Mouse (Mus musculus): Measurements from ENCODE around the gene Rtbdn.

DNA sequence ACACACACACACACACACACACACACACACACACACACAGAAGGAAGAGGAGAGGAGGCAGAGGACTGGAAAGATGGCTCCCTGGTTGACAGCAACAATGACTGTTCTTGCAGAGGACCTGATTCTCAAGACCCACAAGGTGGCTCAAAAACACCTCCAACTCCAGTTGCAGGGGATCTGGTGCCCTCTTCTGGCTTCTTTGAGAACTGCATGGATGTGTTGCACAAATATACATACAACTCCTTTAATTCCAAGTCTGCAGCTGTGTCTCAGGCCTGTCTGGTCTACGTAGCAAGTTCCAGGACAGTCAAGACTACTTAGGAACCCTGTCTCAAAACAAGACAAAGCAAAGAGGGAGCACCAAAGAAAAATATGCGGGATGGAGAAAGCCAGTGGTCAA is 10.0 kb downstream of the Rtbdn start:
- TF ChIP-seq CTCF (IDR thresholded peaks at IDR 0.05; ENCODE audit: insufficient read depth, low read depth, low read length) (peak; percentile 38; the same call in 1 of the 2 replicates), POLR2A (IDR thresholded peaks at IDR 0.05; ENCODE audit: insufficient read depth, low read depth, low read length) (no peak)

All from olfactory bulb, adult 2 months (tissue).